Mouse (Mus musculus): ENCODE results near the gene Gm17018. TPM values are rescaled to one million over a fixed set of nuclear protein-coding genes. Genes with fewer than 3 reads are reported as not detected.

Gm17018 gene
- polyA plus RNA-seq, 1 experiment: 9.4 TPM

DNA sequence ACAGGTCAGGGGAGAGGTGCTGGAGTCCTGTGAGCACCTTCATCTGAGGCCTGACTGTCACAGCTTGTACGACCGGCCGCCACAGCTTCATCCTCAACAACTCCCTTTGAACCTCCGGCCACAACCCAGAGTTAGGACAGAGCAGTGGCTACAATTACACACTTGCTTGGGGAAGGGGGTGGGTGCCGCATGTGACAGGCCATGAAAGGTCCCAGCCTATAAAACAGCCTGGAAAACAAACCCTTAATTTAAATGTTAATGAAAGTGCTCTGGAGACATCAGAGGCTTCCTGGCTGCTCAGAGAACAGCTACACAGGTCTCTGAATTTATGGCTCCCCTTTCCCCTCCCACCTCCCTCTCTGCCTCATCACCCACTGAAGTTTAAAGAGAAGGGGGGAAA, 61.7 kb downstream of the Gm17018 start:
- no peak for DNase-seq (ENCODE audit: low read depth)

- no peak for DNase-seq (ENCODE audit: low read depth)
These were observed 63.3 kb downstream of the Gm17018 start for GRCm38 (mm10) chr19:45623710-45624109.

- no peak for DNase-seq (ENCODE audit: low read depth)
These were observed 66.6 kb downstream of the Gm17018 start for GRCm38 (mm10) chr19:45627036-45627435.

DNA sequence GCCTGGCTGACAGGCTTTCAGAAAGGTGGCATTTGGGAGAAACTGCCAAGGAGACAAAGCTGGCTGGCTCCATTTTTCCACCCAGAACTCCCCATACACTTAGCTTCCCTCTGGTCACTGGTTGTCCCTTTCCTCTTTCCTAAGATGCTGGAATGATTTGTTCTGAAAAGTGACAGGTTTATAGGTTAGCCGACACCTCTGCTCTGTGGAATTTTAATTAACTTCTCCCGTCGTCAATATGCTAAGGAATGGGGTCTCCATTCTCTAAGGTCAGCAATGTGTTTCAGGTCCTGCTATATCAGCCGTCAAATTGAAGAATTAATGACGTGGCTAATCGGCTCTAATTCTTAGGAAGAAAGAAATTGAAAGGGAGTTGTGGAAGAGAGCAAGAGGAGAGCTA, 68.2 kb downstream of the Gm17018 start:
- DNase-seq (ENCODE audit: low read depth): no peak

DNA sequence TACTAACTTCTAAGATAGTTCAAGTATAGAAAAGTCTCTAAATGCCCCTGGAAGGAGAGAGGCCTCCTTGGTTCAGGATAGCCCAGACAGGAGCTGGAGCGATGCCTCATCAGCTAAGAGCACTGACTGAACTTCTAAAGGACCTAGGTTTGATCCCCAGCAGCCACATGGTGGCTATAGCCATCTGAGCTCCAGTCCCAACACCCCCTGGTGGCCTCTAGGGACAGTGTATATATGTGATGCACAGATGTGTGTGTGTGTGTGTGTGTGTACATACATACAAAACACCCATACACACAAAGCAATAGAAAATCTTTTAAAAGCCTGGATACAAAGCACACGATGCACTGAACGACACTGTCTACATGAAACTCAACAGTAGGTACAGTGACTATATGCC, 68.8 kb downstream of the Gm17018 start:
- DNase-seq (ENCODE audit: low read depth): no peak

Other genes starting within 250 kb of the Gm17018 start
- gene Btrc, start 196.9 kb upstream of the Gm17018 start, polyA plus RNA-seq (2012; rRNA removed): 17.6 and 24.6 TPM in 2 replicates
- gene Poll, start 84 bp upstream of the Gm17018 start, polyA plus RNA-seq (2012; rRNA removed): 11.4 and 12.5 TPM in 2 replicates
- 85.9 and 114 TPM in 2 replicates for gene Fbxw4, start 99.7 kb downstream of the Gm17018 start, polyA plus RNA-seq (2012; rRNA removed)
- 0.18 and 0.19 TPM in 2 replicates for gene Fgf8, start 182.3 kb downstream of the Gm17018 start, polyA plus RNA-seq (2012; rRNA removed)
- gene Npm3, start 189.0 kb downstream of the Gm17018 start, polyA plus RNA-seq (2012; rRNA removed): 46.8 and 53.0 TPM in 2 replicates
- 26.2 and 31.6 TPM in 2 replicates for gene Mgea5, start 223.2 kb downstream of the Gm17018 start, polyA plus RNA-seq (2012; rRNA removed)

Measured in gonadal fat pad, adult 2 months (tissue).